Mouse (Mus musculus): ENCODE data around the gene Ttf2.

DNA sequence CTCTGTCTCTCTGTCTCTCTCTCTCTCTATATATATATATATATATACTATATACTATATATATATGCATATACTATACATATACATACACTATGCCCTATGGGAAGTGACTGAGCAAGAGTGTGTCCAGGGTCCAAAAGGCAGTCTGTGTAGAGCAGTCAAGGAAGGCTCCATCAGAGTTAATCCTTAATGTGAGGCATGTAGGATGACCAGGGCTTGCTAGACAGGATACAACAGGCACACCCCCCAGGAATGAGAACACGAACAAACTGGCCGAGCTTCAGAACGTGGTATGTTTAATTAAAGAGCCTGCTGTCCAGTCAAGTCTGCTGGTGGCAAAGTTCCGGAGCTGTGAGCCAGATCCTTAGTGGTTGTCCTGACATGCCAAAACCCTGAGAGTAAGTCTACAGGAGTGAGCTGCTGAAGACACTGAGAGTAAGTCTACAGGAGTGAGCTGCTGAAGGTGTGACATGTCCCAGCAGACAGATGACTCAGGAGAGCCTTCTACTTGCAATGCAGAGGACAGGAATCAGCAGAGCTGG is 28.9 kb downstream of the Ttf2 start:
- TF ChIP-seq CTCF (IDR thresholded peaks at IDR 0.05; ENCODE audit: low read depth), result no peak
- TF ChIP-seq EP300 (IDR thresholded peaks at IDR 0.05; ENCODE audit: low read depth), result no peak

Data from heart, postnatal 0 days (tissue).